Mouse (Mus musculus): Measurements from ENCODE around the gene Brpf1. TPM values are rescaled to one million over a fixed set of nuclear protein-coding genes. Genes with fewer than 3 reads are reported as not detected.

Brpf1 gene
- polyA plus RNA-seq (2012; rRNA removed) = 44.3 and 47.2 TPM in 2 replicates

GRCm38 (mm10) chr6:113306986-113307349 is at the start of gene Brpf1:
Gene Brpf1 (plus strand): TSS chr6:113307137.

GRCm38 (mm10) chr6:113282101-113282802 is 24.7 kb upstream of the Brpf1 start, which contains the start of gene Cpne9:
Gene Cpne9 (plus strand): TSS chr6:113282307.

GRCm38 (mm10) chr6:113326533-113327315 is 19.8 kb downstream of the Brpf1 start, which contains the start of gene Ogg1:
Gene Ogg1 (plus strand): TSS chr6:113326972.

GRCm38 (mm10) chr6:113343177-113344092 is 36.5 kb downstream of the Brpf1 start, which contains the start of gene Camk1:
Gene Camk1 (minus strand): TSS chr6:113343984.

Other genes starting within 250 kb of the Brpf1 start
- gene Setd5, start 229.8 kb upstream of the Brpf1 start, polyA plus RNA-seq (2012; rRNA removed) = 54.7 and 85.2 TPM in 2 replicates
- 19.1 and 31.3 TPM in 2 replicates for gene Lhfpl4, start 111.8 kb upstream of the Brpf1 start, polyA plus RNA-seq (2012; rRNA removed)
- 26.0 and 31.0 TPM in 2 replicates for gene Mtmr14, start 69.3 kb upstream of the Brpf1 start, polyA plus RNA-seq (2012; rRNA removed)
- gene Cpne9, start 24.8 kb upstream of the Brpf1 start, polyA plus RNA-seq (2012; rRNA removed) = 0.11 and 0.37 TPM in 2 replicates
- gene Ogg1, start 19.8 kb downstream of the Brpf1 start, polyA plus RNA-seq (2012; rRNA removed) = 14.8 and 21.2 TPM in 2 replicates
- 33.0 and 41.1 TPM in 2 replicates for gene Camk1, start 36.8 kb downstream of the Brpf1 start, polyA plus RNA-seq (2012; rRNA removed)
- gene Tada3, start 70.7 kb downstream of the Brpf1 start, polyA plus RNA-seq (2012; rRNA removed) = 42.3 and 67.4 TPM in 2 replicates
- 106 and 112 TPM in 2 replicates for gene Arpc4, start 71.0 kb downstream of the Brpf1 start, polyA plus RNA-seq (2012; rRNA removed)
- 13.6 and 16.4 TPM in 2 replicates for gene Ttll3, start 82.1 kb downstream of the Brpf1 start, polyA plus RNA-seq (2012; rRNA removed)
- 28.4 and 33.2 TPM in 2 replicates for gene Rpusd3, start 112.2 kb downstream of the Brpf1 start, polyA plus RNA-seq (2012; rRNA removed)
- gene Cidec, start 128.6 kb downstream of the Brpf1 start, polyA plus RNA-seq (2012; rRNA removed) = 0.04 TPM in 2 replicates
- gene Jagn1, start 135.4 kb downstream of the Brpf1 start, polyA plus RNA-seq (2012; rRNA removed) = 34.3 and 56.9 TPM in 2 replicates
- 0.66 and 1.4 TPM in 2 replicates for gene Il17re, start 151.3 kb downstream of the Brpf1 start, polyA plus RNA-seq (2012; rRNA removed)
- gene Il17rc, start 164.3 kb downstream of the Brpf1 start, polyA plus RNA-seq (2012; rRNA removed) = 2.8 and 3.6 TPM in 2 replicates
- gene Creld1, start 176.2 kb downstream of the Brpf1 start, polyA plus RNA-seq (2012; rRNA removed) = 21.3 and 43.5 TPM in 2 replicates
- gene Prrt3, start 194.8 kb downstream of the Brpf1 start, polyA plus RNA-seq (2012; rRNA removed) = 1.3 and 1.7 TPM in 2 replicates
- 27.6 and 47.2 TPM in 2 replicates for gene Emc3, start 224.5 kb downstream of the Brpf1 start, polyA plus RNA-seq (2012; rRNA removed)
- gene Fancd2, start 224.5 kb downstream of the Brpf1 start, polyA plus RNA-seq (2012; rRNA removed) = 16.9 and 20.6 TPM in 2 replicates